Mouse (Mus musculus): ENCODE data around the gene Gm20825. TPM values are rescaled to one million over a fixed set of nuclear protein-coding genes. Genes with fewer than 3 reads are reported as not detected.

The Gm20825 gene
- not detected in 4 replicates for total RNA-seq (2023; ENCODE audit: inconsistent age)

GRCm38 (mm10) chrY:8071407-8071806 is at the start of gene Gm20825:
Gm20825 (minus strand) TSS chrY:8071507.

Other genes starting within 250 kb of the Gm20825 start
- not detected in 4 replicates for gene Gm29049, start 74.3 kb downstream of the Gm20825 start, total RNA-seq (2023; ENCODE audit: inconsistent age)
- gene Gm20824, start 186.4 kb upstream of the Gm20825 start, total RNA-seq (2023; ENCODE audit: inconsistent age) = not detected in 4 replicates